Mouse (Mus musculus) liver, adult 2 months (tissue): ENCODE results near the gene Pde12.

ENCODE experiments used
- CTCF ChIP-seq: fragments of 200-500 bp; IDR thresholded peaks from 2 replicates; pipeline ENCODE4 v1.5.1; 2011; ENCODE audit warnings: low read depth, low read length, control low read depth
- POLR2A ChIP-seq: fragments of 200-500 bp; IDR thresholded peaks from 2 replicates; pipeline ENCODE4 v1.6.1; 2011; ENCODE audit warnings: low read length, control low read depth; ENCODE audit not compliant: insufficient read depth; ENCODE audit errors: extremely low read depth

- TF ChIP-seq POLR2A (no peak), CTCF (no peak)
Observed at GRCm38 (mm10) chr14:26662016-26662415, 7.7 kb downstream of the Pde12 start.
